Mouse (Mus musculus): ENCODE data around the gene Nf1. TPM values are rescaled to one million over a fixed set of nuclear protein-coding genes. Genes with fewer than 3 reads are reported as not detected.

Nf1 gene
- total and polyA plus RNA-seq, 3 experiments = 8.5 to 30.9 (median 30.5) TPM

- Histone ChIP-seq H3K4me3 (no peak overlapping the region), H3K9ac (ENCODE audit: low read depth, low read length) (peak overlapping the region; percentile 5; the same call in 1 of the 2 replicates), H3K36me3 (ENCODE audit: control insufficient read depth, insufficient read depth, low read length) (no peaks in the 10 kb centered on the region), H3K79me2 (replicated peaks; ENCODE audit: control insufficient read depth, insufficient read depth, low read length) (no peaks in the 10 kb centered on the region), H3K4me1 (ENCODE audit: control insufficient read depth, insufficient read depth, low read length) (peaks cover 17% of the 10 kb centered on the region), H3K27ac (peak overlapping the region; percentile 69), H3K27me3 (ENCODE audit: control insufficient read depth, insufficient read depth, low read length) (no peaks in the 10 kb centered on the region)
- intact Hi-C loops (cut with DNase I) = loop anchor here (2.0 kb wide), 1 partner anchor 18 kb away; no protein-coding TSS in a partner anchor
- 30% methylated on average over 7 of the region's 7 CpGs for WGBS
- peak; percentile 44 to 52 for DNase-seq
- TF ChIP-seq EP300 (IDR thresholded peaks at IDR 0.05; ENCODE audit: insufficient read depth, low read depth, low read length) (no peak), POLR2A (IDR thresholded peaks at IDR 0.05; ENCODE audit: insufficient read depth, low read depth, low read length) (no peak), CTCF (IDR thresholded peaks at IDR 0.05) (no peak)
Measured at GRCm38 (mm10) chr11:79306510-79306909, 33.0 kb upstream of the Nf1 start.

- no peak overlapping the region for H3K9ac ChIP-seq (ENCODE audit: low read depth, low read length)
- H3K27ac ChIP-seq = peak overlapping the region; percentile 69
- WGBS = 30% methylated on average over 10 of the region's 10 CpGs
- H3K27me3 ChIP-seq (ENCODE audit: control insufficient read depth, insufficient read depth, low read length) = no peaks in the 10 kb centered on the region
- TF ChIP-seq EP300 (IDR thresholded peaks at IDR 0.05; ENCODE audit: insufficient read depth, low read depth, low read length) (0 out of 2 replicates have a peak, but pooled peaks have one; percentile 35), CTCF (IDR thresholded peaks at IDR 0.05) (no peak)
- H3K4me1 ChIP-seq (ENCODE audit: control insufficient read depth, insufficient read depth, low read length) = peaks cover 17% of the 10 kb centered on the region
- H3K36me3 ChIP-seq (ENCODE audit: control insufficient read depth, insufficient read depth, low read length) = no peaks in the 10 kb centered on the region
- H3K4me3 ChIP-seq = no peak overlapping the region
- H3K79me2 ChIP-seq (replicated peaks; ENCODE audit: control insufficient read depth, insufficient read depth, low read length) = no peaks in the 10 kb centered on the region
- DNase-seq = peak; percentile 46 to 61
- intact Hi-C loops (cut with DNase I) = loop anchor here (2.0 kb wide), 1 partner anchor 18 kb away; no protein-coding TSS in a partner anchor
Measured at GRCm38 (mm10) chr11:79306996-79307395, 32.5 kb upstream of the Nf1 start.

DNA sequence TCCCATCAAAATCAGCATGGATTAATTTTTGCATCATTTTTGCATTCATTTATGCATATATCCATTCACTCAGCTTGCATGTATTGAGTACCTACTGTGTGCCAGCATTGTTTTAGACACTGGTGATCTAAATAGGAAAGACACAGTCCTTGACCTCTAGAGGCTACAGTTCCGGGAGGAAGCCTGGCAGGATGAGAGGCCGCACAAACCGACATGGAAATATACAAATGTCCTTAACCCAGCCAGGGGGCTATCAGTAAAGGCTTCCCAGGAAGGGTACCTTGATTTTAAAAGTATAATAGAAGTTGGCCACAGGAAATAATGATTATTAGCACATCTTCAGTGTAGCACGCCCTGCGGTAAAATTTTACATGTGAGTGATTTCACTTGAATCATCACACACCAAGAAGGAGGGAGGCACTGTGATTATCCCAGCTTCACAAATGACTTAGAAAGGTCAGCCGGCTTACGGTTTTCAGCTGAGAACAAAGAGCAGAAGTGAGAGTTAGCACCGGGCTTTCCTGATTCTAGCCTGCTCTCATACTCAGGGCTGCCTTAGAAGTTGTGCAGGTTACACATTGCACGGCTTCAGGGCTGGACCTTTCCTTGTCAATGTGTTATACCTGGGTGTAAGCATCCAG lies 31.8 kb upstream of the Nf1 start:
- Histone ChIP-seq H3K27me3 (ENCODE audit: control insufficient read depth, insufficient read depth, low read length) (no peaks in the 10 kb centered on the region), H3K9ac (ENCODE audit: low read depth, low read length) (no peak overlapping the region), H3K27ac (peak overlapping the region; percentile 69), H3K4me1 (ENCODE audit: control insufficient read depth, insufficient read depth, low read length) (peaks cover 17% of the 10 kb centered on the region), H3K36me3 (ENCODE audit: control insufficient read depth, insufficient read depth, low read length) (no peaks in the 10 kb centered on the region), H3K4me3 (no peak overlapping the region), H3K79me2 (replicated peaks; ENCODE audit: control insufficient read depth, insufficient read depth, low read length) (no peaks in the 10 kb centered on the region)
- DNase-seq = no peak
- no peak for TF ChIP-seq POLR2A (IDR thresholded peaks at IDR 0.05; ENCODE audit: insufficient read depth, low read depth, low read length)
- TF ChIP-seq CTCF (IDR thresholded peaks at IDR 0.05) = no peak
- TF ChIP-seq EP300 (IDR thresholded peaks at IDR 0.05; ENCODE audit: insufficient read depth, low read depth, low read length) = no peak
- WGBS = 44% methylated on average over 9 of the region's 9 CpGs
- intact Hi-C loops (cut with DNase I) = loop anchor here (2.0 kb wide), 1 partner anchor 17 kb away; no protein-coding TSS in a partner anchor

GRCm38 (mm10) chr11:79310467-79310866 lies 29.0 kb upstream of the Nf1 start:
- Histone ChIP-seq H3K4me1 (ENCODE audit: control insufficient read depth, insufficient read depth, low read length) (peaks cover 15% of the 10 kb centered on the region), H3K36me3 (ENCODE audit: control insufficient read depth, insufficient read depth, low read length) (no peaks in the 10 kb centered on the region), H3K79me2 (replicated peaks; ENCODE audit: control insufficient read depth, insufficient read depth, low read length) (no peaks in the 10 kb centered on the region), H3K4me3 (no peak overlapping the region), H3K9ac (ENCODE audit: low read depth, low read length) (no peak overlapping the region), H3K27ac (no peak overlapping the region), H3K27me3 (ENCODE audit: control insufficient read depth, insufficient read depth, low read length) (no peaks in the 10 kb centered on the region)
- TF ChIP-seq EP300 (IDR thresholded peaks at IDR 0.05; ENCODE audit: insufficient read depth, low read depth, low read length) = no peak
- no peak for TF ChIP-seq CTCF (IDR thresholded peaks at IDR 0.05)
- no peak for TF ChIP-seq POLR2A (IDR thresholded peaks at IDR 0.05; ENCODE audit: insufficient read depth, low read depth, low read length)
- no peak for DNase-seq
- WGBS = 60% methylated on average over 5 of the region's 5 CpGs
- intact Hi-C loops (cut with DNase I) = no loop called here

- intact Hi-C loops (cut with DNase I) = no loop called here
- H3K36me3 ChIP-seq (ENCODE audit: control insufficient read depth, insufficient read depth, low read length) = no peaks in the 10 kb centered on the region
- H3K79me2 ChIP-seq (replicated peaks; ENCODE audit: control insufficient read depth, insufficient read depth, low read length) = no peaks in the 10 kb centered on the region
- H3K27ac ChIP-seq = no peak overlapping the region
- TF ChIP-seq CTCF (IDR thresholded peaks at IDR 0.05) (no peak), EP300 (IDR thresholded peaks at IDR 0.05; ENCODE audit: insufficient read depth, low read depth, low read length) (no peak), POLR2A (IDR thresholded peaks at IDR 0.05; ENCODE audit: insufficient read depth, low read depth, low read length) (no peak)
- WGBS = 92% methylated on average over 8 of the region's 8 CpGs
- peaks cover 6% of the 10 kb centered on the region; the same call in 1 of the 2 replicates for H3K4me1 ChIP-seq (ENCODE audit: control insufficient read depth, insufficient read depth, low read length)
- H3K4me3 ChIP-seq = no peak overlapping the region
- no peaks in the 10 kb centered on the region for H3K27me3 ChIP-seq (ENCODE audit: control insufficient read depth, insufficient read depth, low read length)
- no peak for DNase-seq
- no peak overlapping the region for H3K9ac ChIP-seq (ENCODE audit: low read depth, low read length)
Measured at GRCm38 (mm10) chr11:79316807-79317345, 22.6 kb upstream of the Nf1 start.

DNA sequence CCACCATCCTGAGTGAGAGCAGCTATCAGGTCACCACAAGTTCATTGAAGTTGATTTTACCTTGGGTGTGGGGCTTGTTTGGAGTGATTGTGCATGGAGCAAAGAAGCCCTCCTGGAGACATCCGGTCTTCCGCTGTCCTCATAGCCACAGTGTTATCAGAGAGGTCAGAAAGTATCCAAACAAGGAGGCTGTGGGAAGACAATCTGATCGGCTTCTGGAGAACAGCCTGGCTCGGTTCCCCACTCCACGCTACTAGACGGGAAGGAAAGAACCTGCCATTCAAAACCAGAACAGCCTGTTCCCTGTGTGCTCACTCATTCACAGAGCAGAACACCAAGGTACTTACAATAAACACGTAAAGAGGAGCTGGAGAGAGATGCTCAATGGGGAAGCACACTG lies 19.7 kb upstream of the Nf1 start:
- H3K36me3 ChIP-seq (ENCODE audit: control insufficient read depth, insufficient read depth, low read length) = no peaks in the 10 kb centered on the region
- H3K27me3 ChIP-seq (ENCODE audit: control insufficient read depth, insufficient read depth, low read length) = no peaks in the 10 kb centered on the region
- peak in 1 of 2 experiments; percentile 13 for DNase-seq
- H3K79me2 ChIP-seq (replicated peaks; ENCODE audit: control insufficient read depth, insufficient read depth, low read length) = no peaks in the 10 kb centered on the region
- TF ChIP-seq CTCF (IDR thresholded peaks at IDR 0.05) (no peak), EP300 (IDR thresholded peaks at IDR 0.05; ENCODE audit: insufficient read depth, low read depth, low read length) (peak; percentile 38; the same call in 1 of the 2 replicates), POLR2A (IDR thresholded peaks at IDR 0.05; ENCODE audit: insufficient read depth, low read depth, low read length) (no peak)
- no peak overlapping the region for H3K27ac ChIP-seq
- 27% methylated on average over 7 of the region's 7 CpGs for WGBS
- intact Hi-C loops (cut with DNase I) = no loop called here
- no peak overlapping the region for H3K9ac ChIP-seq (ENCODE audit: low read depth, low read length)
- no peak overlapping the region for H3K4me3 ChIP-seq
- peaks cover 6% of the 10 kb centered on the region for H3K4me1 ChIP-seq (ENCODE audit: control insufficient read depth, insufficient read depth, low read length)

Measured in heart, adult 2 months (tissue).